In the genomic region with DNA sequence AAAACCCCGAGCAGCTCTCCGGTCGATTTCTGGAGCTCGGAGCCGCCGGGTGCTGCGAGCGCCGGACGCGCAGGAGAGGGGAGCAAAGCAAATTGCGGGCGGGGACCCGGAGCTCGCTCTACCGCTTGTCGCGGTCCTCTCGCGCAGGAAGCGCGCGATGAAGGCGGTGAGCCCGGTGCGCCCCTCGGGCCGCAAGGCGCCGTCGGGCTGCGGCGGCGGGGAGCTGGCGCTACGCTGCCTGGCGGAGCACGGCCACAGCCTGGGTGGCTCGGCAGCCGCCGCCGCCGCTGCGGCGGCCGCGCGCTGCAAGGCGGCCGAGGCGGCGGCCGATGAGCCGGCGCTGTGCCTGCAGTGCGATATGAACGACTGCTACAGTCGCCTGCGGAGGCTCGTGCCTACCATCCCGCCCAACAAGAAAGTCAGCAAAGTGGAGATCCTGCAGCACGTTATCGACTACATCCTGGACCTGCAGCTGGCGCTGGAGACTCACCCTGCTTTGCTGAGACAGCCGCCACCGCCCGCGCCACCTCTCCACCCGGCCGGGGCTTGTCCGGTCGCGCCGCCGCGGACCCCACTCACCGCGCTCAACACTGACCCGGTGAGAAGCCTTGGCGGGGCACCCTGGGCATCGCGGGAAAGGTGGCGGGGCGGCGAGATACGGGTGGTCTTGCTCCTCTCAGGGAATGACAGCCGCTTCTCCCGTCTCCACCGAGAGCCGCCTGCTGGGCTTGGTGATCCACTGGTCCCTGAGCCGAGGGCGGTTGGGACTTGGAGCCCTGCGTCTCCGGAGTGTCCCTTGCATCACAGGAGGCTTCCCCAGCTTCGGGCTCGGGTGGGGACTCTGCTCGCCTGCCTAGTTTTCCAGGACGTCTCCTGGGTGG, we compare ENCODE assay signal across 8 mouse cellular contexts. TPM values are rescaled to one million over a fixed set of nuclear protein-coding genes. Genes with fewer than 3 reads are reported as not detected.
DNase-seq lines count a peak whose midpoint lies in the region; ATAC-seq and TF ChIP-seq lines count a peak whose summit lies in the region.

No protein-coding gene starts in this region.

- peak overlapping the region; percentile 82 for H3K4me3 ChIP-seq in hindbrain, postnatal 0 days (ENCODE audit: low read length)

- peak; percentile 76 for DNase-seq in adrenal gland, adult 2 months
- DNase-seq in cerebellum, postnatal 25 days: peak; percentile 55 to 61
- DNase-seq in gastrocnemius, adult 18-20 months (ENCODE audit: low spot score): peak; percentile 19
- DNase-seq in hindbrain, postnatal 0 days (ENCODE audit: low spot score): peak; percentile 69
- peak; percentile 30 to 59 for DNase-seq in left cerebral cortex, postnatal 10 days (ENCODE audit: extremely low spot score in 1 of 2, low spot score in 2 of 2)
- DNase-seq in lung, postnatal 4 days: peak; percentile 58 to 69
- DNase-seq in right cerebral cortex, postnatal 25 days: peak; percentile 68
- DNase-seq in thymus, postnatal 14 days: no peak

- no peaks in the 10 kb centered on the region for H3K4me1 ChIP-seq in hindbrain, postnatal 0 days (ENCODE audit: insufficient read depth, low read length)

- under 1% methylated on average over 97 of the region's 98 CpGs for WGBS in hindbrain, postnatal 0 days

- no peaks in the 10 kb centered on the region for H3K36me3 ChIP-seq in hindbrain, postnatal 0 days (ENCODE audit: insufficient read depth, low read length)

- intact Hi-C loops in left cerebral cortex, postnatal 10 days (cut with DNase I): loop anchor here (10.0 kb wide), 2 partner anchors 203 to 957 kb away; no protein-coding TSS in a partner anchor

- peak overlapping the region; percentile 82 for H3K9ac ChIP-seq in hindbrain, postnatal 0 days (replicated peaks; ENCODE audit: low read length)

- no peak for TF ChIP-seq CTCF in hindbrain, postnatal 0 days (IDR thresholded peaks at IDR 0.05; ENCODE audit: low read depth)

- peak overlapping the region; percentile 90 for H3K27ac ChIP-seq in hindbrain, postnatal 0 days

- H3K4me2 ChIP-seq in hindbrain, postnatal 0 days (ENCODE audit: low read depth, low read length): peak overlapping the region; percentile 80

- peak; percentile 22; the same call in 1 of the 2 replicates for ATAC-seq in hindbrain, postnatal 0 days

- no peaks in the 10 kb centered on the region for H3K27me3 ChIP-seq in hindbrain, postnatal 0 days (ENCODE audit: insufficient read depth, low read length)

- no peaks in the 10 kb centered on the region for H3K9me3 ChIP-seq in hindbrain, postnatal 0 days (ENCODE audit: low read length)

RNA-seq across cellular contexts. Expression of a gene that starts 0.6 kb away (rescaled TPM):
- total RNA-seq in adrenal gland, adult 2 months (2021): 1 to 10 TPM in 1 of 2 experiments, under 1 TPM in 1; 0.86 to 3.1 TPM
- polyA plus RNA-seq in adrenal gland, adult 2 months (2012; rRNA removed): 1.3 and 2.3 TPM in 2 replicates
- under 1 TPM; 0.73 to 0.78 TPM for total RNA-seq in gastrocnemius, adult 18-20 months (2021)
- total RNA-seq in hindbrain, postnatal 0 days (2014; rRNA removed): 66.3 and 67.8 TPM in 2 replicates
- 60.6 and 65.6 TPM in 2 replicates for polyA plus RNA-seq in hindbrain, postnatal 0 days (2015; fragmentation: Nextera tagmentation; extraction: Ambion mirVana)
- total RNA-seq in left cerebral cortex, postnatal 10 days (2021): 10 to 100 TPM; 20.2 to 27.1 TPM

Comparison
In these comparisons a context has a peak if more than half of its experiments do, and no peak if none do; other contexts are left out.
1. RNA of a gene that starts 0.6 kb away (total RNA-seq): 66.3 to 67.8 TPM in hindbrain, postnatal 0 days and 20.2 to 27.1 TPM in left cerebral cortex, postnatal 10 days; 0.86 to 3.1 TPM in adrenal gland, adult 2 months and 0.73 to 0.78 TPM in gastrocnemius, adult 18-20 months; every median in the first group is over 4 times any median in the second.